Mouse (Mus musculus): ENCODE measurements at regions not wholly inside any gene's neighbourhood (a gene's known extent, or its start where the extent isn't known, plus 50 kb on each side); places are given as distances from the start of the nearest gene placed in this dataset.
A peak's percentile ranks its signal among the peaks of the same experiment; 100 is the strongest.

DNA sequence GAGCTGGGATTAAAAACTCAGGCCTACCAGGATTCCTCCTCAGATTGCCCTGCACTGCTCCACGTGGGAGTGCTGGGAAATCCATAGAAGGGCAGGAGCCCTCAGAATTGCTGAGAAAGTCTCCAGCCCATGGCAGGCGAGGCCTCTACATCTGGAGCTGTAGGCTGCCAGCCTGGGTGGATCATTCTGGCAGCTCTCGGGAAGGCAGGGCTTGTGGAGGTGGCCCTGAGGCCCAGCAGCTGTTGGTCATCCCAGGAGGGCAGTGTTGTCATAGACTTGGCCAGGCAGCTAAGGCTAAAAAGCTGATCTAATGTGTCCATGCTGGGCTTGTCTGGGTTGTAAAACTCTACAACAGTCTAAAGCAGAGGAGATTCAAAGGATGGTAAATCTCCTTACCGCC is 101.6 kb upstream of the Aldh1a3 start:
- no peaks in the 10 kb centered on the region for H3K4me1 ChIP-seq (ENCODE audit: control insufficient read depth in 1 of 2, insufficient read depth in 2 of 2)
- no peaks in the 10 kb centered on the region for H3K9me3 ChIP-seq (replicated peaks; ENCODE audit: low read length)
- H3K79me2 ChIP-seq (replicated peaks; ENCODE audit: control insufficient read depth, extremely low read depth, insufficient read depth, poor library complexity, severe bottlenecking), result no peaks in the 10 kb centered on the region
- no peaks in the 10 kb centered on the region for H3K36me3 ChIP-seq (replicated peaks in 1 of 2; ENCODE audit: control insufficient read depth in 1 of 2, insufficient read depth in 1 of 2, low read length in 1 of 2)
- no peak overlapping the region for H3K4me2 ChIP-seq (ENCODE audit: insufficient read depth, low read depth, poor library complexity, severe bottlenecking)
- peaks cover 72% of the 10 kb centered on the region for H3K27me3 ChIP-seq (replicated peaks)
- no peak overlapping the region for H3K4me3 ChIP-seq (replicated peaks in 1 of 3; ENCODE audit: low read depth in 2 of 3, low read length in 2 of 3, poor library complexity in 1 of 3)
- dilution Hi-C loops (cut with MboI; ENCODE audit: extremely low pct_ligation_motif_present, extremely low pct_unique_long_range_greater_than_20kb, low sequenced_read_pairs), result no loop called here
- H3K27ac ChIP-seq (ENCODE audit: insufficient read depth, low read depth), result no peak overlapping the region
- in situ Hi-C loops (cut with MboI; ENCODE audit: low pct_ligation_motif_present, low pct_unique_long_range_greater_than_20kb, low sequenced_read_pairs), result no loop called here
- DNase-seq (ENCODE audit: extremely low read depth), result no peak
- TF ChIP-seq USF2 (conservative IDR thresholded peaks at IDR 0.05; ENCODE audit: low read depth, low read length) (no peak), IRF4 (IDR thresholded peaks at IDR 0.05; ENCODE audit: low read depth, low read length) (no peak), USF1 (IDR thresholded peaks at IDR 0.05; ENCODE audit: low read depth, low read length) (no peak), JUN (IDR thresholded peaks at IDR 0.05; ENCODE audit: insufficient read depth, low read depth, low read length) (no peak), JUND (conservative IDR thresholded peaks at IDR 0.05; ENCODE audit: low read depth, low read length) (no peak), POLR2A (IDR thresholded peaks at IDR 0.05; ENCODE audit: low read depth, low read length) (no peak)
- H3K9ac ChIP-seq (ENCODE audit: insufficient read depth, low read depth), result no peak overlapping the region

DNA sequence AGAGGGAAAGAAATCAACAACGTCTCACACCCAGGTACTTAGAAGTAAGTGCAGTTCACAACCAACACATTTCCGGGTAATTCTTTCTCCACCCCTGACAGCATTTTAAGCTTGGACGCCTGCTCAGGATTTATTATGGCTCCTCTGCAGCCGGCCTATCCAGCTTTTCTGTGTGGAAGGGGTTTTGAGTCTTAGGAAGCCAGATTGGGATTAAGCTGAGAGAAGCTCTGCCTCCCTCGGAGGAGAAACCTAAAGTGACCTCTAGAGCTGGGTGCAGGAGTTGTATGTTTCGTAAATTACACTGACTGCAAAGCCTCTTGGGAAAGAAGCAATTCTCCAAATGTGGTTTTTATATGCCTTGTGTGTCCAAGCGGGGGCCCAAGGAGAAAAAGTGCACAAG is 96.6 kb upstream of the Aldh1a3 start:
- Histone ChIP-seq H3K4me3 (replicated peaks in 1 of 3; ENCODE audit: low read depth in 2 of 3, low read length in 2 of 3, poor library complexity in 1 of 3) (no peak overlapping the region), H3K9me3 (replicated peaks; ENCODE audit: low read length) (no peaks in the 10 kb centered on the region), H3K36me3 (replicated peaks in 1 of 2; ENCODE audit: control insufficient read depth in 1 of 2, insufficient read depth in 1 of 2, low read length in 1 of 2) (no peaks in the 10 kb centered on the region), H3K27me3 (replicated peaks) (peaks cover 56% of the 10 kb centered on the region), H3K4me1 (ENCODE audit: control insufficient read depth in 1 of 2, insufficient read depth in 2 of 2) (no peaks in the 10 kb centered on the region), H3K79me2 (replicated peaks; ENCODE audit: control insufficient read depth, extremely low read depth, insufficient read depth, poor library complexity, severe bottlenecking) (no peaks in the 10 kb centered on the region), H3K9ac (ENCODE audit: insufficient read depth, low read depth) (no peak overlapping the region), H3K27ac (ENCODE audit: insufficient read depth, low read depth) (no peak overlapping the region), H3K4me2 (ENCODE audit: insufficient read depth, low read depth, poor library complexity, severe bottlenecking) (0 out of 2 replicates have a peak overlapping the region, but pooled peaks have one; percentile 22)
- TF ChIP-seq MAFK (IDR thresholded peaks at IDR 0.05; ENCODE audit: insufficient replicate concordance, low read length), result no peak
- TF ChIP-seq GABPA (IDR thresholded peaks at IDR 0.05; ENCODE audit: insufficient replicate concordance, low read depth, low read length), result no peak
- no peak for TF ChIP-seq HCFC1 (IDR thresholded peaks at IDR 0.05; ENCODE audit: low read depth, low read length)
- TF ChIP-seq MEF2A (IDR thresholded peaks at IDR 0.05; ENCODE audit: borderline replicate concordance, low read depth, low read length), result no peak
- no peak for TF ChIP-seq CTCF (conservative IDR thresholded peaks at IDR 0.05 in 1 of 2, IDR thresholded peaks at IDR 0.05 in 1 of 2; ENCODE audit: low read depth in 2 of 2, low read length in 2 of 2)
- TF ChIP-seq NELFE (IDR thresholded peaks at IDR 0.05; ENCODE audit: low read depth, low read length), result no peak
- TF ChIP-seq CHD2 (IDR thresholded peaks at IDR 0.05; ENCODE audit: low read length), result no peak
- TF ChIP-seq RAD21 (IDR thresholded peaks at IDR 0.05; ENCODE audit: low read depth, low read length), result no peak
- no peak for TF ChIP-seq ZKSCAN1 (IDR thresholded peaks at IDR 0.05; ENCODE audit: borderline replicate concordance, low read depth, low read length)
- no peak for TF ChIP-seq E2F4 (IDR thresholded peaks at IDR 0.05; ENCODE audit: insufficient replicate concordance, low read depth, low read length)
- TF ChIP-seq ETS1 (conservative IDR thresholded peaks at IDR 0.05; ENCODE audit: low read depth, low read length), result no peak
- TF ChIP-seq CHD1 (IDR thresholded peaks at IDR 0.05; ENCODE audit: low read depth, low read length), result no peak
- no peak for TF ChIP-seq BHLHE40 (IDR thresholded peaks at IDR 0.05; ENCODE audit: low read depth, low read length)
- no peak for TF ChIP-seq TBP (conservative IDR thresholded peaks at IDR 0.05; ENCODE audit: low read depth, low read length)
- TF ChIP-seq MXI1 (IDR thresholded peaks at IDR 0.05; ENCODE audit: low read depth, low read length), result no peak
- TF ChIP-seq SIN3A (IDR thresholded peaks at IDR 0.05; ENCODE audit: low read length), result no peak
- TF ChIP-seq EP300 (IDR thresholded peaks at IDR 0.05; ENCODE audit: low read length), result no peak
- dilution Hi-C loops (cut with MboI; ENCODE audit: extremely low pct_ligation_motif_present, extremely low pct_unique_long_range_greater_than_20kb, low sequenced_read_pairs) (no loop called here), in situ Hi-C loops (cut with MboI; ENCODE audit: low pct_ligation_motif_present, low pct_unique_long_range_greater_than_20kb, low sequenced_read_pairs) (no loop called here)
- DNase-seq (ENCODE audit: extremely low read depth), result no peak
